Comparison of ENCODE assay signal across 8 mouse cellular contexts in the genomic region with DNA sequence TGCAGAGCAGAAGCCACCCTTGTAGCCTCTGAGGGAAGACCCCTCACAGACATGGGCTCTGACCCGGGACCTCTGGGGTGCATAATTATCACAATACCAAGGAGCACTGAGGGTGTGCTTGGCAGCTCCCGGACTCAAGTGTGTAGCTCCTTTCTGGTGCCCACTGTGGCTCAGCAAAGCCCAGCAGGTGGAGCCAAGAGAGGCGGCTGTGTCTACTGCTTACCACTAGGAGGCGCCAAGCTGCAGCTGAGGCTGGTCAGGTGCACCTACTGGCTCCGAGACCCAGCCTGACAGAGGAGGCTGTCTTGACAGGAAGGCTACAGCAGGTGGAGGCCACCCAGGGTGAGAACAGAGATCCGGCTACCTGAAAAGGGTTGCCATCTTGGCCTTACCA. TPM values are rescaled to one million over a fixed set of nuclear protein-coding genes. Genes with fewer than 3 reads are reported as not detected.
DNase-seq lines count a peak whose midpoint lies in the region; ATAC-seq and TF ChIP-seq lines count a peak whose summit lies in the region.

No protein-coding gene starts in this region.

- H3K27me3 ChIP-seq in intestine, embryonic 15.5 days (replicated peaks), result no peaks in the 10 kb centered on the region
- no peaks in the 10 kb centered on the region for H3K27me3 ChIP-seq in limb, embryonic 14.5 days (ENCODE audit: control insufficient read depth, insufficient read depth, low read length)
- H3K27me3 ChIP-seq in stomach, postnatal 0 days (ENCODE audit: control insufficient read depth, insufficient read depth, low read length), result no peaks in the 10 kb centered on the region

- H3K4me2 ChIP-seq in intestine, embryonic 15.5 days (replicated peaks), result no peak overlapping the region
- H3K4me2 ChIP-seq in limb, embryonic 14.5 days (replicated peaks; ENCODE audit: low read depth, low read length, severe bottlenecking), result no peak overlapping the region
- no peak overlapping the region for H3K4me2 ChIP-seq in stomach, postnatal 0 days (replicated peaks; ENCODE audit: low read depth)

- TF ChIP-seq POLR2A in bone marrow, adult 2 months (IDR thresholded peaks at IDR 0.05; ENCODE audit: borderline replicate concordance, control insufficient read depth, low read depth, low read length), result no peak
- no peak for TF ChIP-seq POLR2A in limb, embryonic 14.5 days (IDR thresholded peaks at IDR 0.05; ENCODE audit: borderline replicate concordance, extremely low read depth, insufficient read depth, insufficient read length)

- no peak overlapping the region for H3K9ac ChIP-seq in intestine, embryonic 15.5 days
- H3K9ac ChIP-seq in limb, embryonic 14.5 days (ENCODE audit: low read depth, low read length, severe bottlenecking), result no peak overlapping the region
- no peak overlapping the region for H3K9ac ChIP-seq in stomach, postnatal 0 days (ENCODE audit: low read length)

- peak; percentile 82 for TF ChIP-seq CTCF in bone marrow, adult 2 months (IDR thresholded peaks at IDR 0.05; ENCODE audit: control insufficient read depth, insufficient read depth, low read length)
- TF ChIP-seq CTCF in stomach, postnatal 0 days (IDR thresholded peaks at IDR 0.05; ENCODE audit: low read depth), result peak; percentile 100

- TF ChIP-seq EP300 in stomach, postnatal 0 days (optimal IDR thresholded peaks at IDR 0.05), result no peak

- ATAC-seq in intestine, embryonic 15.5 days, result peak; percentile 57
- 0 out of 2 replicates have a peak, but pooled peaks have one; percentile 30 for ATAC-seq in limb, embryonic 14.5 days (ENCODE audit: low FRiP score, low read depth)
- ATAC-seq in stomach, postnatal 0 days (ENCODE audit: low FRiP score, low TSS enrichment), result peak; percentile 85

- H3K27ac ChIP-seq in bone marrow, adult 2 months (ENCODE audit: control insufficient read depth, insufficient read depth, low read depth, low read length, poor library complexity), result no peak overlapping the region
- H3K27ac ChIP-seq in intestine, embryonic 15.5 days, result no peak overlapping the region
- H3K27ac ChIP-seq in limb, embryonic 14.5 days (replicated peaks; ENCODE audit: low read depth, low read length), result no peak overlapping the region
- no peak overlapping the region for H3K27ac ChIP-seq in stomach, postnatal 0 days (replicated peaks)

- no peak overlapping the region for H3K4me3 ChIP-seq in bone marrow, adult 2 months (replicated peaks; ENCODE audit: control insufficient read depth, low read depth, low read length)
- H3K4me3 ChIP-seq in intestine, embryonic 15.5 days (replicated peaks), result no peak overlapping the region
- H3K4me3 ChIP-seq in limb, embryonic 14.5 days (replicated peaks; ENCODE audit: low read length), result no peak overlapping the region
- H3K4me3 ChIP-seq in stomach, postnatal 0 days (ENCODE audit: low read depth, low read length), result no peak overlapping the region

- H3K36me3 ChIP-seq in intestine, embryonic 15.5 days, result no peaks in the 10 kb centered on the region
- H3K36me3 ChIP-seq in limb, embryonic 14.5 days (ENCODE audit: control insufficient read depth, insufficient read depth, low read length), result no peaks in the 10 kb centered on the region
- no peaks in the 10 kb centered on the region for H3K36me3 ChIP-seq in stomach, postnatal 0 days (ENCODE audit: control insufficient read depth, insufficient read depth, low read length)

- WGBS in bone marrow, adult 2 months, result 14% methylated on average over 6 of the region's 6 CpGs
- WGBS in intestine, embryonic 15.5 days, result 27% methylated on average over 6 of the region's 6 CpGs
- 17% methylated on average over 6 of the region's 6 CpGs for WGBS in limb, embryonic 14.5 days
- WGBS in stomach, postnatal 0 days, result 22% methylated on average over 6 of the region's 6 CpGs

- H3K4me1 ChIP-seq in bone marrow, adult 2 months (ENCODE audit: control insufficient read depth, insufficient read depth, low read length), result no peaks in the 10 kb centered on the region
- 0 out of 2 replicates have a peak, but pooled peaks cover 6% of the 10 kb centered on the region for H3K4me1 ChIP-seq in intestine, embryonic 15.5 days (replicated peaks)
- no peaks in the 10 kb centered on the region for H3K4me1 ChIP-seq in limb, embryonic 14.5 days (ENCODE audit: control insufficient read depth, insufficient read depth, low read length)
- H3K4me1 ChIP-seq in stomach, postnatal 0 days (replicated peaks; ENCODE audit: control insufficient read depth, insufficient read depth), result no peaks in the 10 kb centered on the region

- peak; percentile 45 for DNase-seq in cerebellum, adult 11-12 months
- no peak for DNase-seq in cerebellum, adult 11 months
- DNase-seq in forelimb bud, embryonic 11.5 days (ENCODE audit: low read depth, low spot score), result peak; percentile 58
- peak; percentile 54 for DNase-seq in limb, embryonic 14.5 days (ENCODE audit: low spot score)
- peak; percentile 18 for DNase-seq in naive thymus-derived CD4-positive, alpha-beta T cell, adult 2 months (ENCODE audit: low read depth)
- peak; percentile 87 for DNase-seq in stomach, postnatal 0 days (ENCODE audit: low spot score)

- H3K9me3 ChIP-seq in intestine, embryonic 15.5 days, result no peaks in the 10 kb centered on the region
- H3K9me3 ChIP-seq in limb, embryonic 14.5 days (ENCODE audit: control insufficient read depth, low read length), result no peaks in the 10 kb centered on the region
- H3K9me3 ChIP-seq in stomach, postnatal 0 days (ENCODE audit: control insufficient read depth, low read length), result no peaks in the 10 kb centered on the region

RNA-seq across cellular contexts. Expression of a gene that starts 56.9 kb away (rescaled TPM):
- polyA plus RNA-seq in bone marrow, adult 2 months (2011; ENCODE audit: insufficient read depth, insufficient read length, low replicate concordance, missing spikeins), result not detected in 2 replicates
- 0.20 and 0.29 TPM in 2 replicates for polyA plus RNA-seq in intestine, embryonic 15.5 days (2015; fragmentation: Nextera tagmentation; extraction: Ambion mirVana)
- 2.0 and 2.8 TPM in 2 replicates for polyA plus RNA-seq in limb, embryonic 14.5 days (2012; rRNA removed)
- polyA plus RNA-seq in limb, embryonic 14.5 days (2014; fragmentation: Nextera tagmentation; extraction: Ambion mirVana), result 0.29 and 0.48 TPM in 2 replicates
- polyA plus RNA-seq in stomach, postnatal 0 days (2015; fragmentation: Nextera tagmentation; extraction: Ambion mirVana), result 0.28 and 0.53 TPM in 2 replicates

Comparison
In these comparisons a context has a peak if more than half of its experiments do, and no peak if none do; other contexts are left out.
1. ATAC-seq: peak in every context shown above with its lines; median percentile 85 in stomach, postnatal 0 days; 57 in intestine, embryonic 15.5 days; 30 in limb, embryonic 14.5 days.